ENCODE assay signal across 23 mouse cellular contexts in the genomic region with DNA sequence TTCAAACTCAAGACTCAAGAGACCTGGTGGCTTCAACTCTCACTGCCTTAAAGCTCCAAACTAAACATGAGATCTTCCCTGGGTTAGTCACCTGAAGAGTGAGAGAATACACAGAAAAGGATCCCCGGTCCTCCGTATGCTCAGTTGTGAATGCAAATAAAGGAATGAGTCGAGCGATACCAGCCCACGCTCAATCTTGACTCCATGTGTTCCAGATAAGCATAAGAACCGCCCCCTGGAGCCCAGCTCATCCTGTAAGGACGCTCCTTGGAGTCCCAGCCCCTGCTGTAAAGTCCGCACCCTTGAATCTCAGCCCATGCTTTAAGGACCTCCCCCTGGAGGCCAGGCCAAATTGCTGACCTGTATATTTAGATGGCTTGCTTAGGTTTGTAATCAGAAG. TPM values are rescaled to one million over a fixed set of nuclear protein-coding genes. Genes with fewer than 3 reads are reported as not detected.
A peak's percentile ranks its signal among the peaks of the same experiment; 100 is the strongest.
DNase-seq lines count a peak whose midpoint lies in the region; ATAC-seq and TF ChIP-seq lines count a peak whose summit lies in the region.
"Had no signal": no experiment of that assay in that cellular context is flagged by ENCODE, and none has a peak within 500 bp of the region (broad histone marks: within the 10 kb centered on the region; RNA-seq: fewer than 3 reads in every experiment).

No protein-coding gene starts in this region.

- DNase-seq in left cerebral cortex, adult 18-20 months (ENCODE audit: low spot score in 2 of 2), result peak; percentile 25 to 33
- no peak for DNase-seq in left cerebral cortex, postnatal 4 days
- peak; percentile 10 to 20 for DNase-seq in layer of hippocampus, postnatal 36 days
- DNase-seq in telencephalon, adult 2 months (ENCODE audit: low read depth, low spot score), result peak; percentile 66
- DNase-seq in liver, postnatal 0 days, result no peak
- no peak for DNase-seq in heart, adult 11 months
- DNase-seq: B cell, adult 2 months; cerebellum, postnatal 10 days; heart, adult 18-20 months; lung, postnatal 36 days had no signal

- intact Hi-C loops in left cerebral cortex, postnatal 4 days (cut with DNase I), result no loop called here

- no peak for TF ChIP-seq CTCF in liver, postnatal 0 days (IDR thresholded peaks at IDR 0.05; ENCODE audit: low read depth)

- WGBS in intestine, embryonic 15.5 days, result 51% methylated on average over 8 of the region's 8 CpGs
- 56% methylated on average over 8 of the region's 8 CpGs for WGBS in liver, postnatal 0 days (ENCODE audit: insufficient replicate concordance)

- no peaks in the 10 kb centered on the region for H3K9me3 ChIP-seq in intestine, embryonic 15.5 days
- no peaks in the 10 kb centered on the region for H3K9me3 ChIP-seq in liver, postnatal 0 days (ENCODE audit: low read length)
- H3K9me3 ChIP-seq: heart, embryonic 15.5 days; kidney, embryonic 15.5 days; midbrain, embryonic 10.5 days; neural tube, embryonic 12.5 days had no signal

- TF ChIP-seq EP300 in liver, postnatal 0 days (IDR thresholded peaks at IDR 0.05; ENCODE audit: low read depth), result no peak

- H3K4me1 ChIP-seq in intestine, embryonic 15.5 days (replicated peaks), result no peaks in the 10 kb centered on the region
- no peaks in the 10 kb centered on the region for H3K4me1 ChIP-seq in liver, postnatal 0 days (ENCODE audit: insufficient read depth)
- H3K4me1 ChIP-seq: heart, embryonic 15.5 days; kidney, embryonic 15.5 days; midbrain, embryonic 10.5 days; neural tube, embryonic 12.5 days had no signal

- no peak overlapping the region for H3K4me3 ChIP-seq in intestine, embryonic 15.5 days (replicated peaks)
- no peak overlapping the region for H3K4me3 ChIP-seq in liver, postnatal 0 days (ENCODE audit: low read depth, low read length)
- H3K4me3 ChIP-seq: heart, embryonic 15.5 days; kidney, embryonic 15.5 days; midbrain, embryonic 10.5 days; neural tube, embryonic 12.5 days had no signal

- H3K27me3 ChIP-seq in intestine, embryonic 15.5 days (replicated peaks), result no peaks in the 10 kb centered on the region
- no peaks in the 10 kb centered on the region for H3K27me3 ChIP-seq in liver, postnatal 0 days (ENCODE audit: insufficient read depth, low read length)
- H3K27me3 ChIP-seq: heart, embryonic 15.5 days; kidney, embryonic 15.5 days; neural tube, embryonic 12.5 days had no signal

- peak; percentile 93 for ATAC-seq in intestine, embryonic 15.5 days
- no peak for ATAC-seq in liver, postnatal 0 days
- ATAC-seq: Patski had no signal

- 0 out of 2 replicates have a peak overlapping the region, but pooled peaks have one; percentile 29 for H3K27ac ChIP-seq in intestine, embryonic 15.5 days
- no peak overlapping the region for H3K27ac ChIP-seq in liver, postnatal 0 days (ENCODE audit: low read depth)
- H3K27ac ChIP-seq: heart, embryonic 15.5 days; kidney, embryonic 15.5 days; midbrain, embryonic 10.5 days; neural tube, embryonic 12.5 days had no signal

- no peaks in the 10 kb centered on the region for H3K36me3 ChIP-seq in intestine, embryonic 15.5 days
- H3K36me3 ChIP-seq in liver, postnatal 0 days (replicated peaks; ENCODE audit: insufficient read depth, low read length), result no peaks in the 10 kb centered on the region
- H3K36me3 ChIP-seq: heart, embryonic 15.5 days; kidney, embryonic 15.5 days; midbrain, embryonic 10.5 days; neural tube, embryonic 12.5 days had no signal

- no peak overlapping the region for H3K4me2 ChIP-seq in intestine, embryonic 15.5 days (replicated peaks)
- H3K4me2 ChIP-seq in liver, postnatal 0 days (ENCODE audit: low read depth, low read length), result no peak overlapping the region
- H3K4me2 ChIP-seq: heart, embryonic 15.5 days; kidney, embryonic 15.5 days; neural tube, embryonic 12.5 days had no signal

- H3K9ac ChIP-seq in intestine, embryonic 15.5 days, result no peak overlapping the region
- H3K9ac ChIP-seq in liver, postnatal 0 days (replicated peaks), result no peak overlapping the region
- H3K9ac ChIP-seq: heart, embryonic 15.5 days; kidney, embryonic 15.5 days; neural tube, embryonic 12.5 days had no signal

RNA-seq across cellular contexts. Expression of a gene that starts 8.2 kb away (rescaled TPM):
- not detected for total RNA-seq in left cerebral cortex, adult 18-20 months (2021)
- total RNA-seq in left cerebral cortex, postnatal 4 days (2021), result not detected
- polyA plus RNA-seq in intestine, embryonic 15.5 days (2015; fragmentation: Nextera tagmentation; extraction: Ambion mirVana), result not detected in 2 replicates
- not detected for total RNA-seq in layer of hippocampus, postnatal 36 days (2021)
- not detected in 2 replicates for polyA plus RNA-seq in liver, postnatal 0 days (2015; fragmentation: Nextera tagmentation; extraction: Ambion mirVana)
- total RNA-seq: heart, adult 18-20 months; hematopoietic stem cell, adult 5-6 weeks; layer of hippocampus, postnatal 14 days; monocyte, adult 5-6 weeks had no signal
- polyA plus RNA-seq: embryonic facial prominence, embryonic 14.5 days; heart, embryonic 15.5 days; kidney, embryonic 15.5 days; limb, embryonic 14.5 days; liver, embryonic 16.5 days; midbrain, embryonic 10.5 days; Patski; small intestine, adult 2 months had no signal

RNA-seq across cellular contexts. Expression of a gene that starts 32.8 kb away (rescaled TPM):
- 10 to 100 TPM; 71.1 to 76.5 TPM for total RNA-seq in left cerebral cortex, adult 18-20 months (2021)
- 10 to 100 TPM; 67.4 to 68.4 TPM for total RNA-seq in left cerebral cortex, postnatal 4 days (2021)
- polyA plus RNA-seq in intestine, embryonic 15.5 days (2015; fragmentation: Nextera tagmentation; extraction: Ambion mirVana), result 3.9 and 4.4 TPM in 2 replicates
- 10 to 100 TPM; 52.2 to 55.2 TPM for total RNA-seq in layer of hippocampus, postnatal 36 days (2021)
- polyA plus RNA-seq in liver, postnatal 0 days (2015; fragmentation: Nextera tagmentation; extraction: Ambion mirVana), result 0.17 and 0.33 TPM in 2 replicates

RNA-seq across cellular contexts. Expression of a gene that starts 54.6 kb away (rescaled TPM):
- total RNA-seq in left cerebral cortex, adult 18-20 months (2021), result 10 to 100 TPM; 38.7 to 41.3 TPM
- 10 to 100 TPM; 64.4 to 68.7 TPM for total RNA-seq in left cerebral cortex, postnatal 4 days (2021)
- 160 and 175 TPM in 2 replicates for polyA plus RNA-seq in intestine, embryonic 15.5 days (2015; fragmentation: Nextera tagmentation; extraction: Ambion mirVana)
- 10 to 100 TPM; 32.5 to 35.9 TPM for total RNA-seq in layer of hippocampus, postnatal 36 days (2021)
- polyA plus RNA-seq in liver, postnatal 0 days (2015; fragmentation: Nextera tagmentation; extraction: Ambion mirVana), result 42.5 and 42.8 TPM in 2 replicates

Comparison
In these comparisons a context has a peak if more than half of its experiments do, and no peak if none do; other contexts are left out.
1. DNase-seq: peak in left cerebral cortex, adult 18-20 months (2 of 2), layer of hippocampus, postnatal 36 days (2 of 2) and telencephalon, adult 2 months (single experiment); none in left cerebral cortex, postnatal 4 days (single experiment), liver, postnatal 0 days (single experiment) and heart, adult 11 months (single experiment).